Mouse (Mus musculus) hindbrain, embryonic 12.5 days (tissue): ENCODE results near the gene D2hgdh. TPM values are rescaled to one million over a fixed set of nuclear protein-coding genes. Genes with fewer than 3 reads are reported as not detected.
A peak's percentile ranks its signal among the peaks of the same experiment; 100 is the strongest.
"Not testable (repeated sequence)": the region's sequence is repeated elsewhere in the genome, so short reads cannot be mapped to it uniquely, and the experiment has no call there.

Experiments
- ATAC-seq: fragments of 200-750 bp; cut with Nextera tagmentation; 2 replicates; pipeline ENCODE4 v1.8.0; 2017; ENCODE audit warnings: moderate TSS enrichment; ENCODE audit not compliant: low FRiP score
- H3K27ac ChIP-seq: fragments of 300-500 bp; sonication (generic); 2 replicates; pipeline ENCODE4 v1.5.1; 2016; ENCODE audit warnings: mild to moderate bottlenecking
- H3K27me3 ChIP-seq: fragments of 300-500 bp; sonication (generic); 2 replicates; pipeline ENCODE4 v1.6.1; 2016; ENCODE audit warnings: mild to moderate bottlenecking
- H3K36me3 ChIP-seq: fragments of 300-500 bp; sonication (generic); 2 replicates; pipeline ENCODE4 v1.6.1; 2016; ENCODE audit warnings: mild to moderate bottlenecking
- H3K4me1 ChIP-seq: fragments of 300-500 bp; sonication (generic); 2 replicates; pipeline ENCODE4 v1.6.1; 2016
- H3K4me2 ChIP-seq: fragments of 300-500 bp; sonication (generic); replicated peaks from 2 replicates; pipeline ENCODE4 v1.6.1; 2016; ENCODE audit warnings: mild to moderate bottlenecking
- H3K4me3 ChIP-seq: fragments of 300-500 bp; sonication (generic); 2 replicates; pipeline ENCODE4 v1.5.1; 2016; ENCODE audit warnings: mild to moderate bottlenecking
- H3K9ac ChIP-seq: fragments of 300-500 bp; sonication (generic); 2 replicates; pipeline ENCODE4 v1.6.1; 2016; ENCODE audit warnings: mild to moderate bottlenecking, moderate library complexity
- H3K9me3 ChIP-seq: fragments of 300-500 bp; sonication (generic); replicated peaks from 2 replicates; pipeline ENCODE4 v1.6.1; 2016; ENCODE audit warnings: mild to moderate bottlenecking
- WGBS: fragments of 180-500 bp; shearing (Covaris S2); methylation state at CpG from one replicate; pipeline ENCODE4 v1.1.7; 2016; 5-methylcytosine and 5-hydroxymethylcytosine counted together
- polyA plus RNA-seq: library from polyadenylated mRNA; unstranded; fragments of >200 nt; fragmentation: Nextera tagmentation; extraction: Ambion mirVana; gene quantifications from 2 replicates; pipeline ENCODE4 v1.2.1, GENCODE M21; 2016

Gene D2hgdh
- polyA plus RNA-seq, 1 experiment from 2014 or later = 17.0 TPM

DNA sequence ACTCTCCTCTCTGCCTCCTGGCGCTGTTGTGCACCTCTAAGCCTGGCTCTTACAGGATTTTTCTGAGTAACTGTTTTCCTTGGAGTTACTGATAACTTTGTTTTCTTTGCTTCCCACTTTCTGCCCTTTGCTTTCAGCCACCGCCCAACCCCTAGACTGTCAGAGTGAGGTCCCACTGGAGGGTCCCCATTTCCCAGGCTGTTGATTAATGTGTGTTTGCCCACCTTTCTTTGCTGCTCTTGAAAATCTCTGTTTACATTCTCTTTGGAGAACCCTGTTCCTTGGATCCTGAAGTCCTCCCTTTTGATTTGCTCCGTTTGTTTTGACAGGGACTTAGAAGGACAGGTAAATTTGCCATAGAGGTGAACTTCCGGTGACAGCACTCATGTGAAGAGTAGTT is 15.8 kb upstream of the D2hgdh start:
- Histone ChIP-seq H3K36me3 (peaks cover 69% of the 10 kb centered on the region), H3K4me3 (no peak overlapping the region), H3K4me1 (peaks cover 10% of the 10 kb centered on the region), H3K9me3 (no peaks in the 10 kb centered on the region), H3K4me2 (no peak overlapping the region), H3K9ac (no peak overlapping the region), H3K27me3 (no peaks in the 10 kb centered on the region), H3K27ac (no peak overlapping the region)
- no peak for ATAC-seq
- WGBS = 91% methylated on average over 4 of the region's 4 CpGs

DNA sequence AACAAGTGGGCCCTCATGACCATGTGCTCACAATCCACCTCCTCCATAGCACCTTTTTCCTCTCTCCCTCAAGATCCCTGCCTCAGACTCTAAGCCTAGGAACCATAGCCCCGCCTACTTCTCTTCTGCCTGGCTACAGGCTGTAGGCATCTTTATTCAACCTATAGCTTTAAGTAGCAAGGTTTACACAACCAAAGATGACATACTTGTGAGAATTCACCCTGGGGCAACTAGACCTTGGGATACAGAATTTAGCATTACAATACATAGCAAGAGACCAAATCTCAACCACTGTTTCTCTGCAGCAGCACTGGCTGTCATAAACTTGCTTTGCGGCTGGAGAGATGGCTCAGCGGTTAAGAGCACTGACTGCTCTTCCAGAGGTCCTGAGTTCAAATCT is 14.7 kb upstream of the D2hgdh start:
- ATAC-seq = no peak
- Histone ChIP-seq H3K9me3 (no peaks in the 10 kb centered on the region), H3K36me3 (peaks cover 80% of the 10 kb centered on the region), H3K27me3 (no peaks in the 10 kb centered on the region), H3K9ac (no peak overlapping the region), H3K4me1 (peaks cover 2% of the 10 kb centered on the region; the same call in 1 of the 2 replicates), H3K4me2 (no peak overlapping the region), H3K27ac (no peak overlapping the region), H3K4me3 (no peak overlapping the region)
- 91% methylated on average over 3 of the region's 3 CpGs for WGBS

DNA sequence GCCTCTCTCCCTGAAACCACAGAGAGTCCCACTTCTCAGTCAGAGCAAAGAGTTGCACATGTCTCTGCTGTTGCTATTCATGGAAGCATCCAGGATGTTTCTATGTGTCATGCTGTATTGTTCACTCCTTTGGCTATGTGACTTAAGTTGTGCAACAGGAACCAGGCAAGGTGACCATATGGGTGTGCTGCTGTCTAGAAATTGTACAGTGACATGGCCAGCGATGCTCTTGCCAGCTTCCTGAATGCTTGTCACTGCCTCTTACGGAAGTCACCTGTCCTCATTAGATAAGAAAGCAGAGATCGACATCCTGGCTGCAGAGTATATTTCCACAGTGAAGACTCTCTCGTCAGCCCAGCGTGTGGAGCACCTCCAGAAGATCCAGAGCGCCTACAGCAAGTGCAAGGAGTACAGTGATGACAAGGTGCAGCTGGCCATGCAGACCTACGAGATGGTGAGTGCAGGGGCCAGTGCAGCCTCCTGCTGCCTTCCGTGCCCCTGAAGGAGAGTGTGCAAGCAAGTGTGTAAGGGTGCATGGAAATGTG is 13.1 kb upstream of the D2hgdh start:
- Histone ChIP-seq H3K4me1 (no peaks in the 10 kb centered on the region), H3K4me3 (no peak overlapping the region), H3K36me3 (peaks cover 88% of the 10 kb centered on the region), H3K27me3 (no peaks in the 10 kb centered on the region), H3K9ac (no peak overlapping the region), H3K27ac (no peak overlapping the region), H3K4me2 (no peak overlapping the region), H3K9me3 (no peaks in the 10 kb centered on the region)
- ATAC-seq = no peak
- WGBS = 97% methylated on average over 8 of the region's 8 CpGs

DNA sequence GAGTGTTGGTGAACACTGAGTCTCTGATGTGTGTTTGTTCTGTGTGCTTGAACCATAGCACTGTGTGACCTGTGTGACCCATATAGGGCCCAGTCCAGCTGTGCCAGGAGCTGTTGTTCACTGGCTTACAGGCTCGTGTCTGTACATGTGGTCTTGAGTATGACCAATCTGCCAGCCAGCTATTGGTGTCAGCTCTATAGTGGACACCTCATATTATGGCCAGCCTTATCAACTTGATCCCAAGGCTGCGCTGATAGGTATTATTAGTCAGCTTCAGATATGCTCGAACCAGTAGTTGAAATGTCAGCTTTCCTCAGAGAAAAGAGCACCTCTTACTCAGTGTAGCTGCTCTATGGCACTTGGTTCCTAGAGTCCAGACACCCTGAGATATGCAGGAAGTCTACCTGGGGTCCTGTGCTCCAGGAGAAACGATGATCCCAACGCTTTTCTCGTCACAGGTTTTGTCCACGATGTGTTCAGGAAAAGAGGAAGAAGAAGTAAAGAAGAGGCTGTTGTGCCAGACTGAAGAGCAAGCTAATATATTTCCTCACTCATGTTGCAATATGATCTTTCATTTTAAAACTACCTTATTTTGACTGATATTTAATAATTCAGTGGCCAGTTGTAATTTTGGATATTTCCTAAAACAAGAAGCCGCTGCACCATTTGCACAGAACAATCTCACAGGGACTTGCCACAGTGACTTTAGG is 6.7 kb upstream of the D2hgdh start:
- no peaks in the 10 kb centered on the region for H3K9me3 ChIP-seq
- no peak overlapping the region for H3K27ac ChIP-seq
- no peaks in the 10 kb centered on the region for H3K27me3 ChIP-seq
- H3K36me3 ChIP-seq = peaks cover 79% of the 10 kb centered on the region
- ATAC-seq = no peak
- no peak overlapping the region for H3K9ac ChIP-seq
- no peak overlapping the region for H3K4me2 ChIP-seq
- 94% methylated on average over 8 of the region's 8 CpGs for WGBS
- no peaks in the 10 kb centered on the region for H3K4me1 ChIP-seq
- H3K4me3 ChIP-seq = no peak overlapping the region

DNA sequence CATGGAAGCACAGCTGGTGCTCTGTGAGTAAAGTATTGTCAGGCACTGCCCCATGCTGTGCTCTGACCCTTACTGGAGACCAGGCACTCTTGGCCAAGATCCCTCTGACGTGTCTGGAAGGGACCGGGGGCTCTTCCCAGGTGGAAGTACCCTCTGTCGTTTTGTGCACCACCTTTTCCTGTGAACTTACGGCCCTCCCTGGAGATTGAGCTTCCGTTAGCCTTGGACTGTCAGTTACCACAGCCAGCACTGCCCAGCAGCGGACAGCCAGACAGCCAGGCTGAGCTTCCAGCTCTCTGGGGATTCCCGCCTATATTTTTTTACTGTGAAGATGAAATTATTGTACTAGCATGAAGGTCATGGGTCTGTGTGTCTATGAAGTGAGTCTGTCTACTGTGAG is 6.0 kb upstream of the D2hgdh start:
- no peak overlapping the region for H3K9ac ChIP-seq
- no peak overlapping the region for H3K27ac ChIP-seq
- H3K36me3 ChIP-seq = peaks cover 72% of the 10 kb centered on the region
- H3K4me2 ChIP-seq = no peak overlapping the region
- no peaks in the 10 kb centered on the region for H3K27me3 ChIP-seq
- no peak overlapping the region for H3K4me3 ChIP-seq
- 85% methylated on average over 7 of the region's 7 CpGs for WGBS
- no peaks in the 10 kb centered on the region for H3K9me3 ChIP-seq
- no peak for ATAC-seq
- no peaks in the 10 kb centered on the region for H3K4me1 ChIP-seq

DNA sequence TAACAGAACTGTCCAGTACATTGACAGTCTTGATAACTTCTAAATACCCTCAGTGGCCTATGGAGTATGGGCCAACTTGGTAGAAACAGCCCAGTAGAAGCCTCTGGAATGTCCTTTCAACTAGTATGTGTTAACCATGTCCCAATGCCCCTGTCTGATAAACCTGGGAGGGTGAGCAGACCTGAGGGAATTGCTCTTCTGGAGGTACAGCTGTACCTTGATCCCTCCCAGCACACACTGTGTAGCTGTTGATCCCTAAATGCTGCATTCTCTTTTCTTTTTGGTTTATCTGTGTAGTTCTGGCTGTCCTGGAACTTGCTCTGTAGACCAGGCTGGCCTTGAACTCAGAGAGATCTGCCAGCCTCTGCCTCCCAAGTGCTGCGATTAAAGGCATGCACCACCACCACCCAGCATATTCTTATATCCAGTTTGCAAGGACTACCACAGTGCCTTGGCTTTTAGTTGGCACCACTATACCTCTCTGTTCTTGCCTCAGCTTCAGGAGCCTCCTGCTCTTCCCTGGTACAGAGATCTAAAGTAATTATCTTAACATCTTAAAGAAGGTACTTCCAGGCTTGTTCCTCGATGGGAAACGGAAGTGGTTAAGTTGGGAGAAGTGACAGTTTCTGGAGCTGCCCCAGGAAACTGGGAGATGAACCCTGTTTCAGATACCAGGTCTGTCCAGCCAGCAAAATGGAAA is 763 bp upstream of the D2hgdh start:
- H3K4me3 ChIP-seq = no peak overlapping the region
- H3K4me2 ChIP-seq = peak overlapping the region; percentile 81
- no peak overlapping the region for H3K9ac ChIP-seq
- peaks cover 20% of the 10 kb centered on the region for H3K36me3 ChIP-seq
- no peak for ATAC-seq
- no peaks in the 10 kb centered on the region for H3K27me3 ChIP-seq
- no peak overlapping the region for H3K27ac ChIP-seq
- WGBS = 83% methylated on average over 3 of the region's 3 CpGs
- no peaks in the 10 kb centered on the region for H3K9me3 ChIP-seq
- peaks cover 14% of the 10 kb centered on the region for H3K4me1 ChIP-seq

DNA sequence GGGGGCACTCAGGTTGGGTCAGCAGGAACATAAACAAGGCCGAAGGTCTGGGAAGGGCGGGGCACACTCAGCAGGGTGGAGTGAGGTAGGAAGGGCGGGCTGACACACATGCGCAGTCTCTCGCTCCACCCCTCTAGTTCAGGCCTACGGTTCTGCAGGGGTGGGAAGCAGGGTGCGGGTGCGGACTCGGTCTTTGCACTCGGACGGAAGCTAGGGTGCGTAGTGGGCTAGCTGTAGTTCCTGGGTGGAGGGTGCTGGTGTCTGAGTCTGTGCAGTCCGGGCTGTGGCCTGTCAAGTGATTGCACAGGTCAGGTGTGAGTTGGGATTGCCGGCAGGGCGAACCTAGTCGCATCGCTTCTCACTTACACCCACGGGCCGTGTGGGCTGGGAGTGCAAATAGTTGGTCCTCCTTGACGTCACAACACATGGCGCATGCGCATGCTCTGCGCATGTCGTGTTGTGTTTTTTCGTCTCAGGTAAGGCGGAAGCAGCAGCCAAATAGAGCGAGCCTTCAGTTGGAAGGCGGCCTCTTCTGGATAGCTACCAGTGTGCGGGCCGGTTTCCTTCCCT is 481 bp downstream of the D2hgdh start:
- Histone ChIP-seq H3K36me3 (peaks cover 14% of the 10 kb centered on the region; the same call in 1 of the 2 replicates), H3K4me3 (peak overlapping the region; percentile 45), H3K4me1 (peaks cover 14% of the 10 kb centered on the region), H3K9me3 (no peaks in the 10 kb centered on the region), H3K27ac (peak overlapping the region; percentile 89), H3K4me2 (peak overlapping the region; percentile 81), H3K9ac (peak overlapping the region; percentile 55), H3K27me3 (no peaks in the 10 kb centered on the region)
- WGBS = under 1% methylated on average over 30 of the region's 30 CpGs
- ATAC-seq = peak; percentile 97

DNA sequence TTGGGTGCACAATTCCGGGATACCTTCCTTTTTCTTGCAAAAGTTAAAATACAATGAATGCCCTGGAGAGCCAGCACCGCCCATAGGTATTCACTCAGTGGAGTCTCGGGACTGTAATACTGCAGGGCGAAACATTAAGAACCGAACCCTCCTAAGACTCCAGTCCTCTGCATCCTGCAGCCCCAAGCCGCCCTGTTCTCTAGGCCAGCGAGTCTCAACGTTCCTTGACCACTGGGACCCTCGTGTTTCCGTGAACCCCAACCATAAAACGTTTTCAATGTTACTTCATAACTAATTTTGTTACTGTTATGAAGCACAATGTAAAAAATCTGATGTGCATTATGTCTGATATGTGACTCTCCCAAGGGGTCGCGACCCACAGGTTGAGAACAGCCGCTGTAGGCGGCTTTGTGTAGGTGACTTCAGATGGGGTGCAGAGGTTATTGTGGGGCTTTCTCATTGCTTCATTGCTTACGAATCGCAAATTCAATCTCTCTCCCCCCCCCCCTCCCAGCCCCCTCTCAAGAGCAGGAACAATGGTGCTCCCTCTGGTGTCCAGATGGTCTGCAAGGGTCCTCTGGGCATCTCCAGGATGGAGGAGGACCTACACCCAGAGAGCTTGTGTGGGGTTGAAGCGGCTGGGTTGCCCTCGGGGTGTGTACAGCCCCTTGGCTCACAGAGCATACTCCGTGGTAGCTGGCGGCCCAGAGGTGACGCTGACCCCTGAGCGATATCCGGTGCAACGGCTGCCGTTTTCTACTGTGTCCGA is 1.2 kb downstream of the D2hgdh start:
- H3K4me3 ChIP-seq = peak overlapping the region; percentile 45
- H3K9ac ChIP-seq = peak overlapping the region; percentile 55
- H3K9me3 ChIP-seq = no peaks in the 10 kb centered on the region
- peak overlapping the region; percentile 81 for H3K4me2 ChIP-seq
- peaks cover 14% of the 10 kb centered on the region for H3K4me1 ChIP-seq
- peak; percentile 44; the same call in 1 of the 2 replicates for ATAC-seq
- H3K27me3 ChIP-seq = no peaks in the 10 kb centered on the region
- H3K36me3 ChIP-seq = peaks cover 12% of the 10 kb centered on the region; the same call in 1 of the 2 replicates
- peak overlapping the region; percentile 89 for H3K27ac ChIP-seq
- WGBS = 34% methylated on average over 27 of the region's 27 CpGs

DNA sequence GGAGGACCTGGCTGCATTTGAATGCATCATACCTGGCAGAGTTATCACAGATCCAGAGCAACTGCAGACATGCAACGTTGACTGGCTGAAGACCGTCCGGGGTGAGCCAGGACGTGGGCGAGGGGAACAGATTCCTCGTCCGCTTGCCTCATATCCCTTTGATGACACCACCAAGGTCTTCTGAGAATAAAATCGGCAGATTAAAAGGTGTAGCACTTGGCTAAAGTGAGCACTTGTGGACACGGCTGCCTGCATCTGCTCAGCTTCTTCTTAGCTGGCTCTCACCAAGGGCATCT is 1.8 kb downstream of the D2hgdh start:
- Histone ChIP-seq H3K4me2 (peak overlapping the region; percentile 81), H3K9me3 (no peaks in the 10 kb centered on the region), H3K27me3 (no peaks in the 10 kb centered on the region), H3K4me1 (peaks cover 14% of the 10 kb centered on the region), H3K36me3 (peaks cover 6% of the 10 kb centered on the region; the same call in 1 of the 2 replicates), H3K27ac (no peak overlapping the region), H3K9ac (no peak overlapping the region), H3K4me3 (no peak overlapping the region)
- WGBS = 96% methylated on average over 9 of the region's 9 CpGs
- ATAC-seq = no peak

DNA sequence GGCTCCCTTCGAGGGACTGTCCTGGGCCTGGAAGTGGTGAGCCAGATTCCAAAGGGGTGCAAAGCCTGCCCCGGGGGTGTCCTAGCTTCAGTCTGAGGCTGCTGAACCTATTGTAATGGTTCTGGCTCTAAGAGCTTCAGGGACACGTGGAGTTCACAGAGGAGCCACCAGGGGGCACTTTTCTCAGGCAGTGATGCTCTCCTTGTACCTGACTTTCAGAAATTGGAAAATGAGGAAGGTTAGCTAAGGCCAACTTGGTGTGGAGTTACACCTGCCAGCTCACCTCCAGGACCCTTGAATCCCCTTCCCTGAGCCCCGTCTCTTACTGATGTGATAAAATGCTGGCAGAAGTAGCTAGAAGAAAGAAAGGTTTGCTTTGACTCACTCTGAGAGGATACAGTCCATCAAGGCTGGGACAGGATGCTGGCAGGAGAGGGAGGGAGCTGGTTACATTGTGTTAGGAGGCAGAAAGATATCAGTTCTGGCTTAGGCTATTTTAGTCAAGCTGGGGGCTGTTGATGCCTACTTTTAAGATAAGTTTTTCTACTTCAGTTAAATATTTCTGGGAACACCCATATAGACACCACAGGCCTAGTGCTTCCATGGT is 8.1 kb downstream of the D2hgdh start:
- H3K4me1 ChIP-seq, H3K9me3 ChIP-seq, H3K27ac ChIP-seq, H3K27me3 ChIP-seq, H3K9ac ChIP-seq, H3K4me3 ChIP-seq, ATAC-seq, H3K4me2 ChIP-seq: not testable (repeated sequence)
- 59% methylated on average over 3 of the region's 4 CpGs for WGBS
- H3K36me3 ChIP-seq = peaks cover 18% of the 10 kb centered on the region

DNA sequence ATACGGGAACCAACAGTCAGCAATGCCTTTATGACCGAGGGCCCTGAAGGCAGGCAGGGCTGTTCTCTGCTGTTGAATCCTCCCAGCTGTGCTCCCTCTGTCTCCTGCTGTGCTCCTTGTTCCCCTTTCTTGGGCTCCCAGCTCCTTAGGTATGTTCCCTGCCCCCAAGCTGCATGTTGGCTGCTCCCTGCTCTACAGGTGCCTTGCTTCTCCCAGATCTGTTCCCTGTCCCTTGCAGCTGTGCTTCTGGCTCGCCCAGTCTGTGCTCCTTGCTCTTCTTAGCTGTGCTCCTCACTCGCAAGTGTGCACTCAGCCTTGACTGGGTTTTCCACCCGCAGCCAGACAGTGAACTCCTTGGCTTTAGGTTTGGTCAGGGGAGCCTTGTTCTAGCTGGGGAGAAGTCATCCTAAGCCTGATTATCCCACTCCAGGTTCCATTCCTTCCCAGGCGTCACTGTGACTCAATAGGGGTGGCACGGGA is 10.0 kb downstream of the D2hgdh start:
- Histone ChIP-seq H3K27me3 (no peaks in the 10 kb centered on the region), H3K9ac (no peak overlapping the region), H3K4me1 (no peaks in the 10 kb centered on the region), H3K4me2 (no peak overlapping the region), H3K27ac (no peak overlapping the region), H3K9me3 (no peaks in the 10 kb centered on the region), H3K4me3 (no peak overlapping the region), H3K36me3 (peaks cover 20% of the 10 kb centered on the region)
- no peak for ATAC-seq
- WGBS = 86% methylated on average over 7 of the region's 7 CpGs
